9 mouse cellular contexts compared by ENCODE assay signal in genomic region chr10:19356071-19356583, GRCm38 (mm10). TPM values are rescaled to one million over a fixed set of nuclear protein-coding genes. Genes with fewer than 3 reads are reported as not detected.
A peak's percentile ranks its signal among the peaks of the same experiment; 100 is the strongest.
DNase-seq lines count a peak whose midpoint lies in the region; ATAC-seq lines count a peak whose summit lies in the region.
"Had no signal": no experiment of that assay in that cellular context is flagged by ENCODE, and none has a peak within 500 bp of the region (broad histone marks: within the 10 kb centered on the region; RNA-seq: fewer than 3 reads in every experiment).

Olig3 (plus strand) TSS chr10:19356533.

- no peak within 1 kb of the TSS for H3K9ac ChIP-seq in lung, embryonic 15.5 days
- H3K9ac ChIP-seq in embryonic facial prominence, embryonic 14.5 days (ENCODE audit: low read depth, low read length) = no peak within 1 kb of the TSS
- no peak within 1 kb of the TSS for H3K9ac ChIP-seq in limb, embryonic 13.5 days

- H3K27me3 ChIP-seq in lung, embryonic 15.5 days = peaks cover 98% of the 10 kb centered on the region
- peaks cover 95% of the 10 kb centered on the region for H3K27me3 ChIP-seq in embryonic facial prominence, embryonic 14.5 days (replicated peaks; ENCODE audit: control insufficient read depth, insufficient read depth, low read length)
- peaks cover 98% of the 10 kb centered on the region for H3K27me3 ChIP-seq in limb, embryonic 13.5 days

- ATAC-seq in lung, embryonic 15.5 days (ENCODE audit: borderline replicate concordance, extremely low read depth, low FRiP score, low TSS enrichment) = no peak
- ATAC-seq in embryonic facial prominence, embryonic 14.5 days (ENCODE audit: low read depth) = no peak
- ATAC-seq in limb, embryonic 13.5 days (ENCODE audit: low FRiP score, low read depth) = no peak
- no peak for ATAC-seq in granulocyte monocyte progenitor cell, adult 5-6 weeks (replicated peaks; ENCODE audit: poor library complexity, severe bottlenecking)

- no peak within 1 kb of the TSS for H3K27ac ChIP-seq in lung, embryonic 15.5 days
- no peak within 1 kb of the TSS for H3K27ac ChIP-seq in embryonic facial prominence, embryonic 14.5 days (replicated peaks; ENCODE audit: low read depth, low read length)
- H3K27ac ChIP-seq in limb, embryonic 13.5 days = no peak within 1 kb of the TSS

- no peaks in the 10 kb centered on the region for H3K36me3 ChIP-seq in lung, embryonic 15.5 days
- H3K36me3 ChIP-seq in embryonic facial prominence, embryonic 14.5 days (ENCODE audit: control insufficient read depth, insufficient read depth, low read length) = no peaks in the 10 kb centered on the region
- no peaks in the 10 kb centered on the region for H3K36me3 ChIP-seq in limb, embryonic 13.5 days

- peak within 1 kb of the TSS; percentile 2; the same call in 1 of the 2 replicates for H3K4me2 ChIP-seq in lung, embryonic 15.5 days
- H3K4me2 ChIP-seq in embryonic facial prominence, embryonic 14.5 days (ENCODE audit: low read depth, low read length) = peak within 1 kb of the TSS; percentile 24
- H3K4me2 ChIP-seq in limb, embryonic 13.5 days (replicated peaks) = peak within 1 kb of the TSS; percentile 44

- H3K4me3 ChIP-seq in lung, embryonic 15.5 days = no peak within 1 kb of the TSS
- peak within 1 kb of the TSS; percentile 18 for H3K4me3 ChIP-seq in embryonic facial prominence, embryonic 14.5 days (ENCODE audit: low read depth, low read length)
- peak within 1 kb of the TSS; percentile 21; the same call in 1 of the 2 replicates for H3K4me3 ChIP-seq in limb, embryonic 13.5 days

- H3K9me3 ChIP-seq in lung, embryonic 15.5 days = no peaks in the 10 kb centered on the region
- H3K9me3 ChIP-seq in embryonic facial prominence, embryonic 14.5 days (ENCODE audit: control insufficient read depth, low read length) = no peaks in the 10 kb centered on the region
- H3K9me3 ChIP-seq in limb, embryonic 13.5 days = no peaks in the 10 kb centered on the region

- DNase-seq in lung, postnatal 14 days = no peak
- no peak for DNase-seq in embryonic facial prominence, embryonic 14.5 days (ENCODE audit: low spot score)
- DNase-seq in thymus, postnatal 14 days = peak; percentile 69
- no peak for DNase-seq in layer of hippocampus, adult 8-10 months (ENCODE audit: low spot score in 2 of 2)
- DNase-seq in gastrocnemius, adult 18-20 months (ENCODE audit: low spot score) = no peak

- 4% methylated on average over 9 of the region's 9 CpGs for WGBS in lung, embryonic 15.5 days
- WGBS in embryonic facial prominence, embryonic 14.5 days = 3% methylated on average over 9 of the region's 9 CpGs
- under 1% methylated on average over 9 of the region's 9 CpGs for WGBS in limb, embryonic 13.5 days

- 0 out of 2 replicates have a peak, but pooled peaks cover 9% of the 10 kb centered on the region for H3K4me1 ChIP-seq in lung, embryonic 15.5 days
- H3K4me1 ChIP-seq in embryonic facial prominence, embryonic 14.5 days (ENCODE audit: control insufficient read depth, insufficient read depth, low read length) = peaks cover 6% of the 10 kb centered on the region
- peaks cover 16% of the 10 kb centered on the region for H3K4me1 ChIP-seq in limb, embryonic 13.5 days

RNA-seq across cellular contexts. Expression of gene Olig3, which starts in this region (rescaled TPM):
- polyA plus RNA-seq in lung, embryonic 15.5 days (2015; fragmentation: Nextera tagmentation; extraction: Ambion mirVana) = not detected in 2 replicates
- polyA plus RNA-seq in embryonic facial prominence, embryonic 14.5 days (2014; fragmentation: Nextera tagmentation; extraction: Ambion mirVana) = 0.13 TPM in 1 of 2 replicates, not detected in the other
- polyA plus RNA-seq in limb, embryonic 13.5 days (2015; fragmentation: Nextera tagmentation; extraction: Ambion mirVana) = not detected in 2 replicates
- total RNA-seq in granulocyte monocyte progenitor cell, adult 5-6 weeks (2014; fragmentation: Nextera tagmentation) = not detected in 2 replicates
- total RNA-seq in granulocyte monocyte progenitor cell, adult 5-6 weeks (2017) = not detected in 2 replicates
- not detected for total RNA-seq in layer of hippocampus, adult 8-10 months (2022)
- not detected for total RNA-seq in gastrocnemius, adult 18-20 months (2021)
- polyA plus RNA-seq: gonadal fat pad, adult 2 months had no signal
